ENCODE assay signal across 31 mouse cellular contexts in the genomic region with DNA sequence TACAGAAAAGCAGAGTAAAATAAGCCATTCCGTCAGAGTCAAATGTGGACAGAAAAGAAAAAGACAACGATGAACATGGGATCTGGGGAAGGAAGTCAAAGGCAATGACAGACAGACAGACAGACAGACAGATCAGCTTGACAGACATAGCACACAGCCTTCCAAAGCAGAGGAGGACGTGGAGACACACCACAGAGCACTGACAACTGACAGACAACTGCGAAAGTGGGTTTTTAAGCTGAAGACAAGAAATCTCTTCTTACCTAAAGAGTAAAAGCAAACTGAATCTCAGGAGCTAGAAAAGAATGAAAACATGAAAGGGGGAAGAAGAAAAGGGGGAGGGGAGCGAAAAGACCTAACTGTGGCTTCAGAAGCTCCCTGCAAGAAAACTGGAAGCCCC.
"Had no signal": no experiment of that assay in that cellular context is flagged by ENCODE, and none has a peak within 500 bp of the region (broad histone marks: within the 10 kb centered on the region; RNA-seq: fewer than 3 reads in every experiment).

No protein-coding gene starts in this region.

- H3K36me3 ChIP-seq: limb, embryonic 10.5 days; limb, embryonic 12.5 days; limb, embryonic 13.5 days; limb, embryonic 15.5 days; liver, embryonic 12.5 days; liver, embryonic 13.5 days; liver, embryonic 15.5 days; midbrain, embryonic 10.5 days; midbrain, embryonic 12.5 days; midbrain, embryonic 13.5 days; midbrain, embryonic 15.5 days had no signal

- H3K4me1 ChIP-seq: midbrain, embryonic 10.5 days; midbrain, embryonic 12.5 days; midbrain, embryonic 15.5 days had no signal

- ATAC-seq: liver, embryonic 12.5 days; liver, postnatal 0 days; lung, postnatal 0 days; midbrain, embryonic 13.5 days; midbrain, embryonic 15.5 days; midbrain, embryonic 16.5 days had no signal

- H3K9me3 ChIP-seq: limb, embryonic 10.5 days; limb, embryonic 13.5 days; limb, embryonic 15.5 days; liver, embryonic 15.5 days; lung, embryonic 15.5 days; midbrain, embryonic 13.5 days; midbrain, embryonic 15.5 days had no signal

- H3K4me3 ChIP-seq: left cerebral cortex, adult 2 months; limb, embryonic 10.5 days; limb, embryonic 12.5 days; limb, embryonic 13.5 days; limb, embryonic 15.5 days; liver, embryonic 12.5 days; liver, embryonic 13.5 days; liver, embryonic 15.5 days; lung, embryonic 15.5 days; megakaryocyte, embryonic 14.5 days; midbrain, embryonic 10.5 days; midbrain, embryonic 12.5 days; midbrain, embryonic 13.5 days; midbrain, embryonic 15.5 days; myocyte had no signal

- DNase-seq: left cerebral cortex, postnatal 4 days; liver; liver, embryonic 13.5 days; liver, postnatal 0 days; lung, adult 18-20 months; lung, adult 2 months; lung, embryonic 14.5 days; lung, postnatal 10 days; lung, postnatal 14 days; lung, postnatal 36 days; lung, postnatal 4 days; midbrain, embryonic 14.5 days had no signal

- H3K27me3 ChIP-seq: limb, embryonic 12.5 days; limb, embryonic 13.5 days; limb, embryonic 15.5 days; liver, embryonic 12.5 days; liver, embryonic 13.5 days; liver, embryonic 15.5 days; lung, embryonic 15.5 days; megakaryocyte, embryonic 14.5 days; midbrain, embryonic 12.5 days; midbrain, embryonic 13.5 days; midbrain, embryonic 15.5 days had no signal

- H3K27ac ChIP-seq: left cerebral cortex, adult 2 months; limb, embryonic 10.5 days; limb, embryonic 12.5 days; limb, embryonic 13.5 days; limb, embryonic 15.5 days; liver, embryonic 12.5 days; liver, embryonic 13.5 days; liver, embryonic 14.5 days; liver, embryonic 15.5 days; lung, embryonic 15.5 days; macrophage; midbrain, embryonic 10.5 days; midbrain, embryonic 12.5 days; midbrain, embryonic 13.5 days; midbrain, embryonic 15.5 days had no signal

- H3K4me2 ChIP-seq: limb, embryonic 12.5 days; limb, embryonic 13.5 days; limb, embryonic 15.5 days; liver, embryonic 11.5 days; liver, embryonic 12.5 days; liver, embryonic 13.5 days; liver, embryonic 15.5 days; lung, embryonic 14.5 days; lung, embryonic 15.5 days; midbrain, embryonic 12.5 days; midbrain, embryonic 13.5 days; midbrain, embryonic 15.5 days had no signal

- H3K9ac ChIP-seq: limb, embryonic 12.5 days; limb, embryonic 13.5 days; limb, embryonic 15.5 days; liver, embryonic 12.5 days; liver, embryonic 13.5 days; liver, embryonic 14.5 days; liver, embryonic 15.5 days; liver, postnatal 0 days; lung, embryonic 14.5 days; lung, embryonic 15.5 days; midbrain, embryonic 12.5 days; midbrain, embryonic 13.5 days; midbrain, embryonic 15.5 days had no signal
